Mouse (Mus musculus) forebrain, embryonic 16.5 days (tissue): Measurements from ENCODE around the gene Hsbp1. TPM values are rescaled to one million over a fixed set of nuclear protein-coding genes. Genes with fewer than 3 reads are reported as not detected.
"Not testable (repeated sequence)": the region's sequence is repeated elsewhere in the genome, so short reads cannot be mapped to it uniquely, and the experiment has no call there.

Experiments
- ATAC-seq: fragments of 200-750 bp; cut with Nextera tagmentation; 2 replicates; pipeline ENCODE4 v1.8.0; 2017; ENCODE audit warnings: mild to moderate bottlenecking, moderate library complexity
- H3K27ac ChIP-seq: fragments of 300-500 bp; sonication (generic); 2 replicates; pipeline ENCODE4 v1.5.1; 2014; ENCODE audit warnings: low read length, control low read depth
- H3K27me3 ChIP-seq: fragments of 300-500 bp; sonication (generic); replicated peaks from 2 replicates; pipeline ENCODE4 v1.6.1; 2014; ENCODE audit warnings: low read length; ENCODE audit not compliant: control insufficient read depth, insufficient read depth
- H3K36me3 ChIP-seq: fragments of 300-500 bp; sonication (generic); 2 replicates; pipeline ENCODE4 v1.6.1; 2014; ENCODE audit not compliant: control insufficient read depth, insufficient read depth
- H3K4me1 ChIP-seq: fragments of 300-500 bp; sonication (generic); replicated peaks from 2 replicates; pipeline ENCODE4 v1.6.1; 2014; ENCODE audit warnings: low read length; ENCODE audit not compliant: control insufficient read depth, insufficient read depth
- H3K4me2 ChIP-seq: fragments of 300-500 bp; sonication (generic); 2 replicates; pipeline ENCODE4 v1.6.1; 2014; ENCODE audit warnings: mild to moderate bottlenecking, low read length, control low read depth
- H3K4me3 ChIP-seq: fragments of 300-500 bp; sonication (generic); replicated peaks from 2 replicates; pipeline ENCODE4 v1.5.1; 2014; ENCODE audit warnings: mild to moderate bottlenecking, low read length, control low read depth
- H3K9ac ChIP-seq: fragments of 300-500 bp; sonication (generic); replicated peaks from 2 replicates; pipeline ENCODE4 v1.6.1; 2014; ENCODE audit warnings: low read depth, low read length, control low read depth
- H3K9me3 ChIP-seq: fragments of 300-500 bp; sonication (generic); 2 replicates; pipeline ENCODE4 v1.6.1; 2016; ENCODE audit warnings: low read length; ENCODE audit not compliant: control insufficient read depth
- WGBS: fragments of 180-500 bp; shearing (Covaris S2); extraction: QIAGEN DNeasy Blood & Tissue Kit; methylation state at CpG from one replicate; pipeline ENCODE4 v1.1.7; 2014; 5-methylcytosine and 5-hydroxymethylcytosine counted together
- polyA plus RNA-seq: library from polyadenylated mRNA; unstranded; fragments of >200 nt; fragmentation: Nextera tagmentation; extraction: Ambion mirVana; gene quantifications from 2 replicates; pipeline ENCODE4 v1.2.1, GENCODE M21; 2015

The Hsbp1 gene
- 608 and 664 TPM in 2 replicates for polyA plus RNA-seq

GRCm38 (mm10) chr8:119344190-119344856 is at the start of gene Hsbp1:
Hsbp1 (plus strand) TSS chr8:119344488.
- peaks cover 3% of the 10 kb centered on the region; the same call in 1 of the 2 replicates for H3K9me3 ChIP-seq

GRCm38 (mm10) chr8:119295477-119295876 is 48.8 kb upstream of the Hsbp1 start:
- Histone ChIP-seq H3K4me3 (no peak overlapping the region), H3K4me1 (no peaks in the 10 kb centered on the region), H3K27me3 (no peaks in the 10 kb centered on the region), H3K9me3 (0 out of 2 replicates have a peak, but pooled peaks cover 4% of the 10 kb centered on the region), H3K9ac (no peak overlapping the region), H3K36me3 (no peaks in the 10 kb centered on the region), H3K4me2 (no peak overlapping the region), H3K27ac (no peak overlapping the region)
- no peak for ATAC-seq
- WGBS, result 82% methylated on average over 13 of the region's 13 CpGs

More at GRCm38 (mm10) chr8:119344190-119344856, at the start of gene Hsbp1:
- Histone ChIP-seq H3K4me2 (peak within 1 kb of the TSS; percentile 57), H3K4me1 (peaks cover 14% of the 10 kb centered on the region), H3K27me3 (no peaks in the 10 kb centered on the region; the same call in 1 of the 2 replicates), H3K9ac (peak within 1 kb of the TSS; percentile 98), H3K36me3 (peaks cover 20% of the 10 kb centered on the region), H3K27ac (peak within 1 kb of the TSS; percentile 65), H3K4me3 (peak within 1 kb of the TSS; percentile 97)
- peak; percentile 99 for ATAC-seq
- 2% methylated on average over 52 of the region's 52 CpGs for WGBS

GRCm38 (mm10) chr8:119297752-119298151 is 46.5 kb upstream of the Hsbp1 start:
- not testable (repeated sequence) for ATAC-seq, H3K4me2 ChIP-seq, H3K9ac ChIP-seq, H3K36me3 ChIP-seq, H3K4me1 ChIP-seq, H3K27me3 ChIP-seq, H3K9me3 ChIP-seq, H3K27ac ChIP-seq, H3K4me3 ChIP-seq
- WGBS, result 32% methylated on average over 2 of the region's 3 CpGs

GRCm38 (mm10) chr8:119300335-119300734 is 44.0 kb upstream of the Hsbp1 start:
- 91% methylated on average over 5 of the region's 5 CpGs for WGBS
- H3K4me1 ChIP-seq, result no peaks in the 10 kb centered on the region
- no peaks in the 10 kb centered on the region for H3K27me3 ChIP-seq
- H3K27ac ChIP-seq, result no peak overlapping the region
- no peak overlapping the region for H3K4me3 ChIP-seq
- no peak overlapping the region for H3K9ac ChIP-seq
- H3K9me3 ChIP-seq, result no peaks in the 10 kb centered on the region
- no peaks in the 10 kb centered on the region for H3K36me3 ChIP-seq
- no peak for ATAC-seq
- H3K4me2 ChIP-seq, result no peak overlapping the region

- Histone ChIP-seq H3K36me3 (no peaks in the 10 kb centered on the region), H3K27me3 (no peaks in the 10 kb centered on the region), H3K9me3 (no peaks in the 10 kb centered on the region), H3K4me2 (no peak overlapping the region), H3K27ac (no peak overlapping the region), H3K4me1 (no peaks in the 10 kb centered on the region), H3K4me3 (no peak overlapping the region), H3K9ac (no peak overlapping the region)
- WGBS, result 78% methylated on average over 8 of the region's 8 CpGs
- no peak for ATAC-seq
These were observed 40.1 kb upstream of the Hsbp1 start for GRCm38 (mm10) chr8:119304196-119304595.

- Histone ChIP-seq H3K9me3 (no peaks in the 10 kb centered on the region), H3K27me3 (no peaks in the 10 kb centered on the region), H3K36me3 (no peaks in the 10 kb centered on the region), H3K27ac (no peak overlapping the region), H3K9ac (no peak overlapping the region), H3K4me1 (no peaks in the 10 kb centered on the region), H3K4me3 (no peak overlapping the region), H3K4me2 (no peak overlapping the region)
- 26% methylated on average over 3 of the region's 3 CpGs for WGBS
- no peak for ATAC-seq
These were observed 32.9 kb upstream of the Hsbp1 start for GRCm38 (mm10) chr8:119311412-119311811.

- WGBS, result 52% methylated on average over 6 of the region's 6 CpGs
- Histone ChIP-seq H3K9me3 (no peaks in the 10 kb centered on the region), H3K36me3 (no peaks in the 10 kb centered on the region), H3K27ac (no peak overlapping the region), H3K4me1 (no peaks in the 10 kb centered on the region), H3K9ac (no peak overlapping the region), H3K4me2 (no peak overlapping the region), H3K4me3 (no peak overlapping the region), H3K27me3 (no peaks in the 10 kb centered on the region)
- no peak for ATAC-seq
These were observed 21.1 kb upstream of the Hsbp1 start for GRCm38 (mm10) chr8:119323215-119323614.

GRCm38 (mm10) chr8:119339546-119339945 is 4.7 kb upstream of the Hsbp1 start:
- Histone ChIP-seq H3K27ac (no peak overlapping the region), H3K9me3 (peaks cover 6% of the 10 kb centered on the region; the same call in 1 of the 2 replicates), H3K4me2 (no peak overlapping the region), H3K36me3 (no peaks in the 10 kb centered on the region), H3K27me3 (no peaks in the 10 kb centered on the region; the same call in 1 of the 2 replicates), H3K9ac (no peak overlapping the region), H3K4me1 (0 out of 2 replicates have a peak, but pooled peaks cover 4% of the 10 kb centered on the region), H3K4me3 (no peak overlapping the region)
- no peak for ATAC-seq
- 90% methylated on average over 4 of the region's 4 CpGs for whole genome bisulfite sequencing

- Histone ChIP-seq H3K4me3 (no peak overlapping the region), H3K27me3 (no peaks in the 10 kb centered on the region; the same call in 1 of the 2 replicates), H3K9me3 (peaks cover 3% of the 10 kb centered on the region; the same call in 1 of the 2 replicates), H3K4me1 (peaks cover 14% of the 10 kb centered on the region), H3K4me2 (peak overlapping the region; percentile 44), H3K27ac (peak overlapping the region; percentile 16; the same call in 1 of the 2 replicates), H3K9ac (no peak overlapping the region), H3K36me3 (peaks cover 13% of the 10 kb centered on the region)
- peak; percentile 11 for ATAC-seq
- WGBS, result 86% methylated on average over 3 of the region's 3 CpGs
These were observed 682 bp upstream of the Hsbp1 start for GRCm38 (mm10) chr8:119343606-119344005.
